Mouse (Mus musculus): ENCODE results near the gene C2cd4c.

The C2cd4c gene

GRCm38 (mm10) chr10:79578891-79579290 is 34.9 kb downstream of the C2cd4c start:
- DNase-seq (ENCODE audit: low read depth, low spot score) = no peak

- DNase-seq (ENCODE audit: low read depth, low spot score) = no peak
Observed at GRCm38 (mm10) chr10:79578276-79578675, 35.5 kb downstream of the C2cd4c start.

- DNase-seq (ENCODE audit: low read depth, low spot score) = no peak
Observed at GRCm38 (mm10) chr10:79577376-79577775, 36.4 kb downstream of the C2cd4c start.

GRCm38 (mm10) chr10:79575754-79576153 is 38.1 kb downstream of the C2cd4c start:
- no peak for DNase-seq (ENCODE audit: low read depth, low spot score)

GRCm38 (mm10) chr10:79574796-79575195 is 39.0 kb downstream of the C2cd4c start:
- no peak for DNase-seq (ENCODE audit: low read depth, low spot score)

- DNase-seq (ENCODE audit: low read depth, low spot score) = peak; percentile 40
Observed at GRCm38 (mm10) chr10:79574350-79574749, 39.5 kb downstream of the C2cd4c start.

- no peak for DNase-seq (ENCODE audit: low read depth, low spot score)
Observed at GRCm38 (mm10) chr10:79573611-79574010, 40.2 kb downstream of the C2cd4c start.

GRCm38 (mm10) chr10:79571314-79571713 is 42.5 kb downstream of the C2cd4c start:
- DNase-seq (ENCODE audit: low read depth, low spot score) = no peak

- DNase-seq (ENCODE audit: low read depth, low spot score) = no peak
Observed at GRCm38 (mm10) chr10:79569921-79570320, 43.9 kb downstream of the C2cd4c start.

GRCm38 (mm10) chr10:79559716-79560115 is 54.1 kb downstream of the C2cd4c start:
- no peak for DNase-seq (ENCODE audit: low read depth, low spot score)

GRCm38 (mm10) chr10:79557496-79557895 is 56.3 kb downstream of the C2cd4c start:
- DNase-seq (ENCODE audit: low read depth, low spot score) = no peak

- DNase-seq (ENCODE audit: low read depth, low spot score) = no peak
Observed at GRCm38 (mm10) chr10:79556951-79557350, 56.9 kb downstream of the C2cd4c start.
